Comparison of ENCODE assay signal across 8 mouse cellular contexts in the genomic region with DNA sequence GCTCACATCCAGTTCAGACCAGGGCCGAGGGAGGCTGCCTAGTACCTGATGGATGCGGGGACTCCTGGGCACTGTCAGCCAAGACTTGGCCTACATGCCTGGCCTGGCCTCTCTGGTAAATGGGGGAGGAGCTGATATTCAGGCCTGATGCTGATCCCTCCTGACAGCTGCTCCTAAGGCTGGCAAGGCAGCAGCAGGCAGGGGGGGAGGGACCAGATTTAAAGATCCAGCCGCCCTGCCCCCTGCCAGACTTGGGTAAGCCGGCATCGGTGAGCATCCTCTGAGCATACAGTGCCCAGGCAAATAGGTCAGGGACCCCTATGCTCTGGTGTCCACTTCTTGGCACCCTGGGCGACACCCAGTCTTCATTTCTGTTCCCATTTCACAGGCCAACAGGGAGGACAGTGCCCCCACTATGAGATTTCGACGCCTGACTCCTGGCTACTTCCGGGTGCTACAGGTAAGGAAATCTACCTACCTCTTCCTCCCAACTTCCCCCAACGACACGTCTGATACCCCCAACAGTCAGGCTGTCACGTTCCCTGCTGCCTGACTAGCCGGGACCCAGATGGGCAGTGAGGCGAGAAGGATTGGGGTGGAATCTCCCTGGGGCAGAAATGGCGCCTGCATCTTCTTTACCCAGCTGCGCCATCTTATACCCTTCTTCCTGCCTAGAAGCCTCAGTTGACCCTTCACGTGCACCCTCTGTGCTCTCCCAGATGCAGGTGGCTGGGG. TPM values are rescaled to one million over a fixed set of nuclear protein-coding genes. Genes with fewer than 3 reads are reported as not detected.
DNase-seq lines count a peak whose midpoint lies in the region; ATAC-seq and TF ChIP-seq lines count a peak whose summit lies in the region.

A gene (plus strand): TSS at position 147 of the 735 bp plus-strand sequence.

- H3K79me3 ChIP-seq in C2C12 (ENCODE audit: low read depth), result peaks cover 3% of the 10 kb centered on the region

- no peak within 1 kb of the TSS for H3K4me3 ChIP-seq in cerebellum, adult 2 months (replicated peaks; ENCODE audit: insufficient read depth, low read depth, low read length)
- peak within 1 kb of the TSS; percentile 60 for H3K4me3 ChIP-seq in C2C12 (ENCODE audit: insufficient read depth, poor library complexity, severe bottlenecking)
- peak within 1 kb of the TSS; percentile 84 for H3K4me3 ChIP-seq in forebrain, embryonic 15.5 days
- H3K4me3 ChIP-seq in liver, postnatal 0 days (ENCODE audit: low read depth, low read length), result no peak within 1 kb of the TSS

- no peaks in the 10 kb centered on the region for H3K9me3 ChIP-seq in forebrain, embryonic 15.5 days
- H3K9me3 ChIP-seq in liver, postnatal 0 days (ENCODE audit: low read length), result no peaks in the 10 kb centered on the region

- TF ChIP-seq EP300 in liver, postnatal 0 days (IDR thresholded peaks at IDR 0.05; ENCODE audit: low read depth), result no peak

- no peaks in the 10 kb centered on the region for H3K27me3 ChIP-seq in cerebellum, adult 2 months (ENCODE audit: control insufficient read depth, insufficient read depth, low read length)
- H3K27me3 ChIP-seq in C2C12 (ENCODE audit: control insufficient read depth, insufficient read depth, insufficient read length), result peaks cover 17% of the 10 kb centered on the region
- H3K27me3 ChIP-seq in forebrain, embryonic 15.5 days, result peaks cover 22% of the 10 kb centered on the region
- peaks cover 24% of the 10 kb centered on the region for H3K27me3 ChIP-seq in liver, postnatal 0 days (ENCODE audit: insufficient read depth, low read length)

- TF ChIP-seq POLR2A in cerebellum, adult 2 months (IDR thresholded peaks at IDR 0.05; ENCODE audit: borderline replicate concordance, insufficient read depth, low read length), result no peak

- H3K79me2 ChIP-seq in C2C12 (ENCODE audit: control insufficient read depth, insufficient read depth), result peaks cover 12% of the 10 kb centered on the region

- no peaks in the 10 kb centered on the region for H3K36me3 ChIP-seq in C2C12 (ENCODE audit: control insufficient read depth, insufficient read depth)
- no peaks in the 10 kb centered on the region for H3K36me3 ChIP-seq in forebrain, embryonic 15.5 days
- H3K36me3 ChIP-seq in liver, postnatal 0 days (replicated peaks; ENCODE audit: insufficient read depth, low read length), result no peaks in the 10 kb centered on the region

- DNase-seq in cerebellum, postnatal 10 days, result peak; percentile 67 to 79
- no peak for DNase-seq in cerebellum, adult 2 months
- no peak for DNase-seq in liver, postnatal 0 days
- no peak for DNase-seq in urinary bladder, postnatal 4 days (ENCODE audit: low spot score in 2 of 2)
- DNase-seq in cerebellum, adult 8-10 months, result no peak

- H3ac ChIP-seq in C2C12 (ENCODE audit: control insufficient read depth, insufficient read length, low read depth), result no peak within 1 kb of the TSS

- no peak within 1 kb of the TSS; the same call in 1 of the 2 replicates for H3K9ac ChIP-seq in forebrain, embryonic 15.5 days (replicated peaks)
- H3K9ac ChIP-seq in liver, postnatal 0 days (replicated peaks), result no peak within 1 kb of the TSS

- H3K27ac ChIP-seq in cerebellum, adult 2 months (ENCODE audit: insufficient read depth, low read length), result no peak within 1 kb of the TSS
- no peak within 1 kb of the TSS for H3K27ac ChIP-seq in forebrain, embryonic 15.5 days (replicated peaks)
- no peak within 1 kb of the TSS for H3K27ac ChIP-seq in liver, postnatal 0 days (ENCODE audit: low read depth)

- ATAC-seq in forebrain, embryonic 15.5 days (replicated peaks), result no peak
- ATAC-seq in liver, postnatal 0 days, result no peak
- ATAC-seq in erythroid progenitor cell, adult 5-6 weeks (replicated peaks; ENCODE audit: low FRiP score, poor library complexity, severe bottlenecking), result no peak

- H3K4me2 ChIP-seq in forebrain, embryonic 15.5 days (replicated peaks), result peak within 1 kb of the TSS; percentile 97
- peak within 1 kb of the TSS; percentile 100 for H3K4me2 ChIP-seq in liver, postnatal 0 days (ENCODE audit: low read depth, low read length)

- H3K4me1 ChIP-seq in cerebellum, adult 2 months (ENCODE audit: control insufficient read depth, insufficient read depth, low read length), result peaks cover 3% of the 10 kb centered on the region; the same call in 1 of the 2 replicates
- H3K4me1 ChIP-seq in forebrain, embryonic 15.5 days, result peaks cover 23% of the 10 kb centered on the region
- H3K4me1 ChIP-seq in liver, postnatal 0 days (ENCODE audit: insufficient read depth), result peaks cover 15% of the 10 kb centered on the region

- WGBS in cerebellum, adult 2 months, result 53% methylated on average over 17 of the region's 17 CpGs
- WGBS in forebrain, embryonic 15.5 days, result 95% methylated on average over 17 of the region's 17 CpGs
- WGBS in liver, postnatal 0 days (ENCODE audit: insufficient replicate concordance), result 91% methylated on average over 17 of the region's 17 CpGs

- no peak for TF ChIP-seq CTCF in cerebellum, adult 2 months (IDR thresholded peaks at IDR 0.05; ENCODE audit: borderline replicate concordance, insufficient read depth, low read depth, low read length)
- TF ChIP-seq CTCF in C2C12 (IDR thresholded peaks at IDR 0.05; ENCODE audit: control insufficient read depth, insufficient read depth, insufficient read length), result no peak
- TF ChIP-seq CTCF in liver, postnatal 0 days (IDR thresholded peaks at IDR 0.05; ENCODE audit: low read depth), result no peak

TF ChIP-seq in C2C12, 6 proteins besides CTCF, POLR2A, EP300 and RAD21:
- no peak for TF ChIP-seq MAX (IDR thresholded peaks at IDR 0.05)
- no peak for TF ChIP-seq USF1 (IDR thresholded peaks at IDR 0.05; ENCODE audit: low read depth)
- no peak for TF ChIP-seq FOSL1 (IDR thresholded peaks at IDR 0.05; ENCODE audit: insufficient read depth, low read length, poor library complexity, severe bottlenecking)
- no peak for TF ChIP-seq CEBPB (IDR thresholded peaks at IDR 0.05; ENCODE audit: low read depth)
- no peak for TF ChIP-seq MYOG (IDR thresholded peaks at IDR 0.05; ENCODE audit: control insufficient read depth, extremely low read depth, insufficient read length)
- TF ChIP-seq MYOD1 (IDR thresholded peaks at IDR 0.05; ENCODE audit: control insufficient read depth, insufficient read length, low read depth), result no peak

RNA-seq across cellular contexts. Expression of the gene that starts here (rescaled TPM):
- polyA plus RNA-seq in cerebellum, adult 2 months (2012; rRNA removed), result 0.52 and 0.84 TPM in 2 replicates
- polyA plus RNA-seq in C2C12 (2012; fragmentation: generic; extraction: Trizol), result 0.36 TPM
- polyA plus RNA-seq in forebrain, embryonic 15.5 days (2015; fragmentation: Nextera tagmentation; extraction: Ambion mirVana), result 0.49 TPM in 1 of 2 replicates, not detected in the other
- polyA plus RNA-seq in liver, postnatal 0 days (2015; fragmentation: Nextera tagmentation; extraction: Ambion mirVana), result 0.23 and 0.33 TPM in 2 replicates
- not detected in 2 replicates for total RNA-seq in erythroid progenitor cell, adult 5-6 weeks (2015; ENCODE audit: low replicate concordance)
- not detected in 2 replicates for total RNA-seq in erythroid progenitor cell, adult 5-6 weeks (2017; ENCODE audit: low replicate concordance)

Comparison
In these comparisons a context has a peak if more than half of its experiments do, and no peak if none do; other contexts are left out.
1. DNase-seq: peak in cerebellum, postnatal 10 days (2 of 2); none in cerebellum, adult 2 months (0 of 2), liver, postnatal 0 days (single experiment), urinary bladder, postnatal 4 days (0 of 2) and cerebellum, adult 8-10 months (single experiment).
2. H3K4me3 ChIP-seq: peak in C2C12 (single experiment) and forebrain, embryonic 15.5 days (single experiment); none in cerebellum, adult 2 months (single experiment) and liver, postnatal 0 days (single experiment).